Mouse (Mus musculus): ENCODE data around the gene Mcm9.
"Not testable (repeated sequence)": the region's sequence is repeated elsewhere in the genome, so short reads cannot be mapped to it uniquely, and the experiment has no call there.

Gene Mcm9

GRCm38 (mm10) chr10:53568531-53568930 is 61.7 kb downstream of the Mcm9 start:
- DNase-seq: no peak

GRCm38 (mm10) chr10:53565538-53565937 is 64.7 kb downstream of the Mcm9 start:
- DNase-seq: no peak

DNA sequence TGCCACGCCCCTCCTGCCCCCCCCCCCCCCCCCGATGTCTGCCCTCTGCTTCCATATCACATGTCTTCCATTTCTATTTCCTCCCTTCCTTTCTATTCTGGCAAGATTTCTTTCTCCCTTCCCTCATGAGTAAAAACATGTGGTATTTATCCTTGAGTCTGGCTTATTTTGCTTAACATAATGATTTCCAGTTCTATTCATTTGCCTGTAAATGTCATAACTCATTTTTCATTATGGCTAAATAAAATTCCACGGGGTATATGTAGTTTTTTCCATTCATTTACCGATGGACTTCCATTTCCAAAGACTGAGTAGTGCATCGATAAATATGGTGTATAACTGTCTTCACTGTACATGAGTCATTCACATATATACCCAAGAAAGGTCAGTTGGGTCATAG is 68.2 kb downstream of the Mcm9 start:
- no peak for DNase-seq

GRCm38 (mm10) chr10:53537596-53537995 is 92.6 kb downstream of the Mcm9 start:
- DNase-seq: no peak

DNA sequence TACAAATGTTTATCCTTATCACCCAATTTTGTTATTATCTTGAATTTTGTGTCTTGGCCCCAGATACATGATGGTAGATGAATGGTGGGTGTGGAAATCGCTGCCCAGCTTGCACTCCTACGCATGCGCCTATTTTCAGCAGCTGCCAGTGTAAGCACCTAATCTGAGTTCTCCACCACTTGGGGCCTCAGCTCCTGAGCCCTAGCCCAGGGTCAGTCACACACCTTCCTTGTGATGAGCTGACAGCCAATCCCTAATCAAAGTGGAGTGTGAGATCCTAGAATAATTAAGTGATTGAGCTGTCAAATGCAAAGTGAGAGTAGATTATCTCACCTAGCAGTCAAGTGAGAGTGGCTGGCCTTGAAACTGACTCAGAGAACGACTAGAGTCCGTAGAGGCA is 97.9 kb downstream of the Mcm9 start:
- no peak for DNase-seq

GRCm38 (mm10) chr10:53527838-53528773 is 102.1 kb downstream of the Mcm9 start:
- DNase-seq: peak; percentile 75

DNA sequence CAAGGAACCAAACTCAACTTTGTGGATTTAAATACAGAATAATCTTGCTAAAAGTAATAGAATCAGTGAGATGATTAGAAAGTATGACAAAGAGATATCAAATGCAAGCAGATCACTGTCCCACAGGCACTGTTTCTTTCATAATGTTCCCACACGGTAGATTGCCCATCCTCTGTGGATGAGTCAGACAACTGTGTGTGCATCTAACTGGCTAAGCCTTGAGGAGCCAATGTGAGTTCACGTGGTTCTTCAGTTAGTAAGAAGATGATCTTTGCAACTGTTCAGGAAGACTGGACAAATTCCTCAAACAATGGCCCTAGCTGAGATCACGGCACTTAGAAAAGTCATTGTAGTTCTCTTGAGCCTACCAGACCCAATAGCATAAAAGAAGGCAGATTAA is 102.9 kb downstream of the Mcm9 start:
- no peak for DNase-seq

- no peak for DNase-seq
Measured at GRCm38 (mm10) chr10:53526350-53526749, 103.9 kb downstream of the Mcm9 start.

DNA sequence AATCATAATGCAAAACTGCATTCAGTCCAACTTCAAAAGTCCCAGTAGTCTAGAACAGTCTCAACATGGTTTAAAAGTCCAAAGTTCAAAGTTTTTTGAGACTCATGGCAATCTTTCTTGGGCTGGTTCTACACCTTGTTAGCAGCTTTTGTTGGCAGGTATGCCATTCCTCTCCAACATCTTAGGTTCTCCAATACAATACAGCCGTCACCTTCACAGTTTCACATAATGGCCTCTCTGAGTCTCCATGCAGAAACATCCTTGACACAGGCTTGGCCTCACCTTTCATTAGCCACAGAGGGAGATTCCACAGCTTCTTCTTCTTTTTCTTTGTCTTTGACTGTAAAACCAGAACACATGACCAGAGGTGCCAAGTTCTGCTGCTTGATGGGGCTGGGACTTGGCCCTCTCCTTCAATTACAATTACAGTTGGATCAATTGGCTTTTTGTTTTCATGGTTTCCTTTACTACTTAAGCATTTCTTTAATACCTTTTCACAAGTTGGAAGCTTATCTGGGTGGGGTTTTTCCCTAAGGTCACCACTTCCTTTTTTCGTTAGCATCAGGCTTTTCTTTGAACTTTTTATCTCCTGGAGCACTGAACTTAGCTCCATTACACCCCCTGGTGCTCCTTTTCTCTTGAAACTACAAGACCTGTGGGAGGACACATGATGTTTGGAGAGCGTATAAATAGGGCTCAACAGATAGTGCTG is 104.8 kb downstream of the Mcm9 start:
- no peak for DNase-seq

DNA sequence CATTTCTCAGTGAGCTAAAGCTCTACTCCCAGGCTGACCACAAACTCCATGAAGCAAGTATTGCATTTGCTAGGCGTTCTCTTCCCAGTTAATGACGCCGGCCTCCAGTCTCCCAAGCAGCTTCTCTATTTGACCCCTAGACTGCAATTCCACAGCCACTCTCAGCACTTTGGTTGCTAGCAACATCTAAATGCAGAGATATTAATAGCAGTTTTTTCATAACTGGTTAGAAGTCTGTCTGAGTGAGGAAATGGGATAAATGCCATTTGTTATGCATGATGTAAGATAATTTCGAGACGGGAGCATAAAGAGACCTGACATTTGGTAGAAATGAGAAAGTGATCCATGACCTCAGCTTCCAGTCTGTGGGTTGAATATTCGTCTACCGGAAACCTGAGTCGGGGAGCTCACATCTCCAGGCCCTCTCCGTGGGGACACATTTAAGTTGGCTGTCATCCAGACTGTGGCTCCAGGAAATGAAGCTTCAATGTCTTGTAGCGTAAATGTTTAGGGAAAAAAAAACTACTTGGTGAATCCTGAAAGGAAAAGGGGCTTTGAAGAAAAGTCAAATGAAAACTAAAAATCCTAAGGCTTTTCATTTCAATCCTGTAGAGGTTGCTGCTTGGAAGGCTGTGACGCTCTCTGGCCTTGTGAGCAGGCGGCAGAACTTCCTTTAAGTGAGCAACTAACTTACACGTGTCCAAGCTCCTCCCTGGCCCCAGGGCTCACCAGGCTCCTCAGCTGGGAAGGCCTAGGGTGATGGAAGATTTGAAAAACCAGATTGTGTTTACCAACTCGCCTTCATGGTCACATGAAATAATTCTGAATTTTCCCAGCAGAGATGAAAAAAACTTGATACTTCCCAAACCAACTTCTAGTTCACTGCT is 110.9 kb downstream of the Mcm9 start:
- DNase-seq: peak; percentile 14

- no peak for DNase-seq
Measured at GRCm38 (mm10) chr10:53518599-53518913, 111.7 kb downstream of the Mcm9 start.

- no peak for DNase-seq
Measured at GRCm38 (mm10) chr10:53517770-53518598, 112.3 kb downstream of the Mcm9 start.

DNA sequence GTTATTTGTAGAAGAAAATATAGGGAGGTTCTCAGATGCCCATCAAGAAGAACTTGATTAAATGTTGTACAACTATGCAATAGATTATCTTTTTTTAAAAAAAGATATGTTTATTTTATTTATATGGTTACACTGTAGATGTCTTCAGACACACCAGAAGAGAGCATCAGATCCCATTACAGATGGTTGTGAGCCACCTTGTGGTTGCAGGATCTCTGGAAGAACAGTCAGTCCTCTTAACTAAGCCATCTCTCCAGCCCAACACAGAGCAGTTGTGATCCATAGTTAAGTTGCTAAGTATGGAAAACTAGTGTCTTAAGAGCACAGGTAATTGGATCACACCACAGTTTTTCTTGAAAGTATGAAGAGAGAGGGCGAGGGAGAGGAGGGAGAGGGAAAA is 117.7 kb downstream of the Mcm9 start:
- no peak for DNase-seq

- peak; percentile 87 for DNase-seq
Measured at GRCm38 (mm10) chr10:53509158-53509773, 121.0 kb downstream of the Mcm9 start.

DNA sequence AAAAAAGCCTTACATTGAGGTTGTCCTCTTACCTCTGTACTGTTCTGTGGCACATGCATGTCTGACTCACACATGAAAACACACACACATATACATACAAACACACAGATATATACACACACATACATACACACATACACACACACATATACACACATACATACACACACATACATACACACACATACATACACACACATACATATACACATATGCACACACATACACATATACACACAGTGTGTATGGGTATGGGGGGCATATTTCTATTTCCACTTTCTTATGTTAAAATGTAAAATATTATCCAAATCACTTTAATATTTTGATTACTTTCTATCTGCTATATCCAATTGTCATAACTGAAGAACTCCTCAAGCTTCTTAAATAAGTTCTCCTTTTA is 121.6 kb downstream of the Mcm9 start:
- no peak for DNase-seq

GRCm38 (mm10) chr10:53505526-53505925 is 124.7 kb downstream of the Mcm9 start:
- peak; percentile 39 for DNase-seq

DNA sequence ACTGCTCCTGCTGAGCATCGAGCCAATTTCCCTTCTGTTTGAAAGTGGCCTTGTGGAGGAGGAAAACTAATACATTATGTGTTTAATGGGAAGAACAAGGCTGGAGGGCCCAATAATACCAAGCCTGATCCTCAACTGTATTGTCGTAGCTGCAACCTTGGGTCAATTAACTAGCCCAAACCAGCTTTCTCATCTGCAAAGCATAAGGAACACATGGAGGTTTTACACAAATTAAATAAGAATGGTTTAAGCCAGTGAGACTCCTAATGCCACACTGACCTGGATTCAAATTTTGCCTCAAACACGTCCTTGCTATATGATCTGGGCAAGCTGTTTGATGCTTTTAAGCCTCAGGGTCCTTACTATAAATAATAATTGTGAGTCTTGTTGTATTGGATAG is 125.2 kb downstream of the Mcm9 start:
- no peak for DNase-seq

DNA sequence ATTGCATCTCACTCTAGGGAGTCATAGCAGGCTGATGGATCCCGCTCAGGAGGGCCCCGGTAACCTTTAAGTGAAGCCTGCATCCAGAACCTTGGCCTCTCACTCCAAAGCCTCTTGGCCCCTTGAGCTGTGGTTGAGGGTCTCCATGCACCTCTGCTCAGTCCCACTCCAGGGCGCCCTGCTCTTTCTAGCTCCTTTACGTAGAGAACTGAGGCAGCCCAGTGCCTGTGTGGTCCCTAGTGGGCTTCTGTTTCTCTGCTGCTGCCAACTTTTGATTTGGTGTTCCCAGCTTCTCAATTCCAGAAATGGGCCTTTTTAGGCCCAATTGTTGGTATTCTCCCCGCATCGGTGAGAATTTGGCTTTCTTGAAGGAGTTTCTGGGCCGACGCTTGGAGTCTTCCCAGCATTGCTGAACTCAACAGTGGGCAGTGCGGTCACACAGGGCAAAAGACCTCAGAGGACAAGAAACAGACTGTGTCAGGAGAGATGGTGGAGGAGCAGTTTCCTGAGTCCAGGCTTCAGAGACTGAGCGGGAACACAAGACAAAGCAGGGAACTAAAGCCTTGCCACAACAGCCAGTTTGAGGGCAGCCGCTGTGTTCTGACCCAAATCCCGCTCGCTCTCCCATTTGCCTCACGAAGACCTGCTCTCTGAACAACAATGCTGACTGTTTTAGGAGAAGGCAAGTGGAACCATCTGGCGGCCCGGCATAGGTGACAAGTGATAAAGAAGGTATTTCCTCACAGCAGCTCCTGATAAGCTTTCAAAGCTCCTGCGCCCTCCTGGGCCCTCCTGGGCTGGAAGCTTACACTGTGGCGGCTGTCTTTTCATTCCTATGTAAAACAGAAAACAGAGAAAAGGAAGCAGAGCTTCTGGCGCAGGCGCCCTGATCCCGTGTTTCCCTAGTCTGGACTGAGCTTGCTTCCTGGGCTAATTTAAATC is 127.1 kb downstream of the Mcm9 start:
- DNase-seq: peak; percentile 8

DNA sequence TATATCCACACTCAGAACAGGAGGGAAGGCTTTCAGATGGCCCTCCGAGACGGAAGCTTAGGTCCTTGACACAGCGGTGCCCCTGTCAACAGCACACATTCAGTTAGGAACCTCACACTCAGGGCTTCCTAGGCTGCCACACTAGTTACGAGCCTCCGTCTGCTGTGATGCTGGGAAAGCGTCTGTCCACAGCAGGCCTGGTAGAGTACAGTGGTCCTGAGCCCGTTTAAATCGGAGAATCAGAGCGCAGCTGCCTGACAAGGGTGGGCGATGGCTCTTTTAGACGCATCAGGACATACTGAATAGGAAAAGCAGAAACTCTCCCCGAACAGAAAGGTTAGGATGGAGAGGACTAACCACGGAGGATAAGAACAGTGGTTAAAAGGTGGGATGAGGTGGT is 127.8 kb downstream of the Mcm9 start:
- no peak for DNase-seq

DNA sequence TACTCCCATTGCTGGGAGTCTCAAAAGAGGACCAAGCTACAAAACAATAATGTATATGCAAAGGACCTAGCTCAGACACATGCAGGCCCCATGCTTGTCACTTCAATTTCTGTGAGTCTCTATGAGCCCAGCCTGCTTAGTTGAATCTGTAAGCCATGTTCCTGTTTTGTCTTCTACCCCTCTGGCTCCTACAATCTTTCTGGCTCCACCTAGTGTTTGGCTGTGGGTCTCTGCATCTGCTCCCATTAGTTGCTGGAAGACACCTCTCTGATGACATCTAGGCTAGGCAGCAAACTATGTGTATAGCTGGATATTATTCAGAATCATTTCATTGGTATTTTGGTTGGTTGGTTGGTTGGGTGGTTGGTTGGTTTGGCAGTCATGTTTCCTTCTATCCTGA is 130.7 kb downstream of the Mcm9 start:
- peak; percentile 77 for DNase-seq

GRCm38 (mm10) chr10:53495349-53495748 is 134.9 kb downstream of the Mcm9 start:
- DNase-seq: not testable (repeated sequence)

All from lung, postnatal 36 days (tissue).